Mouse (Mus musculus) gastrocnemius, postnatal 14 days (tissue): Measurements from ENCODE around the gene Magea4. TPM values are rescaled to one million over a fixed set of nuclear protein-coding genes. Genes with fewer than 3 reads are reported as not detected.

ENCODE experiments used
- DNase-seq: peaks from one replicate; pipeline ENCODE4 v3.0.0; 2021; ENCODE audit warnings: mixed read lengths
- intact Hi-C: fragments of 180-260 bp; cut with DNase I; formaldehyde crosslinking; loops from one replicate; pipeline ENCODE4 v1.15.1; 2025; ENCODE audit warnings: low total_unique reads
- long read RNA-seq, 2 experiments: library from polyadenylated mRNA; stranded (forward); transcript quantifications; one replicate each; pipeline ENCODE4 v2.0.0; 2021
- microRNA-seq, 2 experiments: library from miRNA; unstranded; fragments of <30 nt; microRNA quantifications; one replicate each; pipeline ENCODE4 v1.2.0; 2021
- total RNA-seq, 2 experiments: library from RNA; stranded (reverse); gene quantifications; 2 replicates each; pipeline ENCODE4 v1.2.3; 2021

Gene Magea4
- not detected for total RNA-seq
- long read RNA-seq, experiment 1 = 0 reads
- long read RNA-seq, experiment 2 = 0 reads

DNA sequence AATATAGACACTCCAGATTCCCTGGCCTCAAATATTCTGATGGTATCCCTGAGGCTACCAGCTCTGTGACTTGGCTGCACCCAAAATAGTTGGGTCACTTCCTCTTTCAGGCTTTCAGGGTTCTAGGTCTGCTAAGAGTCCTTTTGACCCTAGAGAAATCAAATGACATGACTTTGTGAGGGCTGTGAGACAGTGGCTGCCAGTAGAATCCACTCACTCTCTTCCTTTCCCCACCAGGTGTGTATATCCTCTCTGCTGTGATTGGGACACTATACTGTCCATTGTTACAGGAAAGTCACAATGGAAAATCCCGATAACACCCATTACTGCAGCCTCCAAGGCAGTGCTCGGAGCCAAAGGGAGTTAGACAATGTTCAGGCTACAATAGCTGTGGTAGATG, at the start of gene Magea4:
Magea4 (plus strand) TSS at position 301 of the 400 bp plus-strand sequence.
- intact Hi-C loops = no loop called here
- no peak for DNase-seq

DNA sequence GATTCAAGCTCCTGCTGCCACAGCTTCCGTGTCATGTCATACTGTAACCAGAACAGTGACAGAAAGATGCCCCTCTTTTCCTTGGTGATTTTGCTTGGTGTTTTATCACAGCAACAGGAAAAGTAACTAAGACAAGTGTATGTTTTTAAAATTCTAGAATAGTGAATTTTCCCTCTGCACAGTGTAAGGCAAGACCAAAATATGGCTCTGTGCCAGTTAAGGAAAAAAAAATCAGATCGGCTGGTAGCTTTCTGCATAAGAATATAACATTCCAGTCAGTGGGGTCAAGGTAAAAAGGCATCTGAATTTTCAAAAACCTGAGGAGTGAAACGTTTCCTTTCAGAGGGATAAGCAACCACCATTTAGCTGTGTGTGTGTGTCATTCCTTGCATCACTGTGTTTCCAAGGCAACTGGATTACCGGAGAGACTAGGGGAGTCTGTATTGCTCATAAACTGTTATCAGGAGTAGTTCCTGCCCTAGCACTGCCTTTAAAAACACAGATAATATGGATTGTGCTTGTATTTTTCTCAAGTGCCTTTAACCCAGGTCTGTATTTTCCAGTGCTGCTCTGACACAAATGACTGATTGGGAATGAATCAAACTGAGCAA, 18.8 kb upstream of the Magea4 start:
- intact Hi-C loops = no loop called here
- no peak for DNase-seq

DNA sequence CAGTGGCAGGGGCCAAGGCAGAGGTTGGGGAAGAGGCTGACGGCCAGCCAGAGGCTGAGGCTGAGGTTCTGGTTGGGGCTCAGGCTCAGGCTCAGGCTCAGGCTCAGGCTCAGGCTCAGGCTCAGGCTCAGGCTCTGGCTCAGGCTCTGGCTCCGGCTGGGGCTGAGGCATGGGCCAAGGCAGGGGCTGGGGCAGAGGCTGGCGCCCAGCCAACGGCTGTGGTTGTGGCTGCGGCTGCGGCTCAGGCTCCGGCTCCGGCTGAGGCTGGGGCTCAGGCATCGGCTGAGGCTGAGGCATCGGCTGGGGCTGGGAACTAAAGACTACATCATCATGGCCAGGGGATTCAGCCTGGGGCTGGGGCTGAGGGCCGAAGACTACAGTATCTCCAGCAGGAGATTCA, 48.8 kb downstream of the Magea4 start:
- intact Hi-C loops = no loop called here
- peak; percentile 3 for DNase-seq

Small RNAs within 50 kb of the gene (microRNA-seq; reads per million reads assigned to microRNA genes)
- gene Mir224 (163 to 188 reads per million in 2 experiments), gene Mir452 (9.5 to 10.5 reads per million in 2 experiments)

Other genes with a start within 250 kb of the Magea4 start
- not detected for gene Fate1, start 249.0 kb upstream of the Magea4 start, total RNA-seq
- under 1 TPM in 1 of 2 experiments, not detected in 1; 0.07 TPM for gene Cnga2, start 230.2 kb upstream of the Magea4 start, total RNA-seq
- under 1 TPM; 0.20 to 0.29 TPM for gene Gabre, start 52.8 kb downstream of the Magea4 start, total RNA-seq
- not detected for gene Magea10, start 164.8 kb downstream of the Magea4 start, total RNA-seq